Mouse (Mus musculus): ENCODE measurements around the gene Sfrp2.

- no peak for TF ChIP-seq CTCF (IDR thresholded peaks at IDR 0.05; ENCODE audit: borderline replicate concordance, insufficient read depth, low read length)
- no peak for TF ChIP-seq POLR2A (IDR thresholded peaks at IDR 0.05; ENCODE audit: low read depth, low read length)
Measured at GRCm38 (mm10) chr3:83771160-83771869, 5.2 kb downstream of the Sfrp2 start.

All from embryonic fibroblast, embryonic 13.5 days (primary cell).